Mouse (Mus musculus) limb, embryonic 14.5 days (tissue): ENCODE results near the gene Lamp1. TPM values are rescaled to one million over a fixed set of nuclear protein-coding genes. Genes with fewer than 3 reads are reported as not detected.

Experiments
- ATAC-seq: fragments of 200-750 bp; cut with Nextera tagmentation; 2 replicates; pipeline ENCODE4 v1.8.0; 2017; ENCODE audit warnings: low read depth, moderate number of reproducible peaks, moderate TSS enrichment; ENCODE audit not compliant: low FRiP score
- DNase-seq: peaks from one replicate; pipeline ENCODE4 v3.0.0-alpha.2; 2015; ENCODE audit warnings: low spot score
- H3K27ac ChIP-seq: fragments of 300-500 bp; sonication (generic); replicated peaks from 2 replicates; pipeline ENCODE4 v1.5.1; 2014; ENCODE audit warnings: low read depth, mild to moderate bottlenecking, low read length, moderate library complexity, mixed read lengths
- H3K27me3 ChIP-seq: fragments of 300-500 bp; sonication (generic); 2 replicates; pipeline ENCODE4 v1.6.1; 2014; ENCODE audit warnings: low read length, mixed read lengths; ENCODE audit not compliant: control insufficient read depth, insufficient read depth
- H3K36me3 ChIP-seq: fragments of 300-500 bp; sonication (generic); 2 replicates; pipeline ENCODE4 v1.6.1; 2014; ENCODE audit warnings: mild to moderate bottlenecking, low read length, moderate library complexity, mixed read lengths; ENCODE audit not compliant: control insufficient read depth, insufficient read depth
- H3K4me1 ChIP-seq: fragments of 300-500 bp; sonication (generic); 2 replicates; pipeline ENCODE4 v1.6.1; 2014; ENCODE audit warnings: antibody characterized with exemption, low read length, mixed read lengths; ENCODE audit not compliant: control insufficient read depth, insufficient read depth
- H3K4me2 ChIP-seq: fragments of 300-500 bp; sonication (generic); replicated peaks from 2 replicates; pipeline ENCODE4 v1.6.1; 2014; ENCODE audit warnings: low read depth, mild to moderate bottlenecking, low read length, moderate library complexity; ENCODE audit not compliant: severe bottlenecking
- H3K4me3 ChIP-seq: fragments of 300-500 bp; sonication (generic); replicated peaks from 2 replicates; pipeline ENCODE4 v1.5.1; 2014; ENCODE audit warnings: low read length
- H3K9ac ChIP-seq: fragments of 300-500 bp; sonication (generic); 2 replicates; pipeline ENCODE4 v1.6.1; 2014; ENCODE audit warnings: mild to moderate bottlenecking, low read depth, low read length, moderate library complexity; ENCODE audit not compliant: severe bottlenecking
- H3K9me3 ChIP-seq: fragments of 300-500 bp; sonication (generic); 2 replicates; pipeline ENCODE4 v1.6.1; 2016; ENCODE audit warnings: low read length; ENCODE audit not compliant: control insufficient read depth
- POLR2A ChIP-seq: fragments of 200-500 bp; IDR thresholded peaks from 2 replicates; pipeline ENCODE4 v1.8.0; 2012; ENCODE audit warnings: inconsistent platforms, mild to moderate bottlenecking, moderate library complexity, borderline replicate concordance; ENCODE audit not compliant: insufficient read depth, insufficient read length; ENCODE audit errors: extremely low read depth
- WGBS: fragments of 180-500 bp; shearing (Covaris S2); extraction: QIAGEN DNeasy Blood & Tissue Kit; methylation state at CpG from one replicate; pipeline ENCODE4 v1.1.7; 2014; 5-methylcytosine and 5-hydroxymethylcytosine counted together
- polyA plus RNA-seq, 2 experiments: library from polyadenylated mRNA; depleted of rRNA in 1 of 2; stranded (reverse) in 1 of 2; unstranded in 1 of 2; fragments of >200 nt; fragmentation: Nextera tagmentation in 1 of 2; extraction: Ambion mirVana in 1 of 2; gene quantifications; 2 replicates each; pipeline versions ENCODE4 v1.2.1 to v1.2.3; 2012 to 2014

Gene Lamp1
- polyA plus RNA-seq, 2 experiments = 300 to 335 TPM

- no peak for DNase-seq
- no peaks in the 10 kb centered on the region for H3K4me1 ChIP-seq
- TF ChIP-seq POLR2A = no peak
- ATAC-seq = no peak
- peaks cover 29% of the 10 kb centered on the region for H3K36me3 ChIP-seq
- H3K27ac ChIP-seq = no peak overlapping the region
- no peak overlapping the region for H3K4me3 ChIP-seq
- H3K4me2 ChIP-seq = no peak overlapping the region
- no peaks in the 10 kb centered on the region for H3K27me3 ChIP-seq
- H3K9ac ChIP-seq = no peak overlapping the region
- 84% methylated on average over 18 of the region's 18 CpGs for WGBS
- no peaks in the 10 kb centered on the region for H3K9me3 ChIP-seq
These were observed 22.1 kb downstream of the Lamp1 start for GRCm38 (mm10) chr8:13180911-13181690.

- peaks cover 24% of the 10 kb centered on the region for H3K36me3 ChIP-seq
- 66% methylated on average over 2 of the region's 2 CpGs for WGBS
These were observed 22.7 kb downstream of the Lamp1 start for GRCm38 (mm10) chr8:13181691-13181976.

GRCm38 (mm10) chr8:13186819-13187218 is 27.9 kb downstream of the Lamp1 start:
- Histone ChIP-seq H3K9ac (no peak overlapping the region), H3K4me3 (no peak overlapping the region), H3K9me3 (no peaks in the 10 kb centered on the region), H3K27me3 (no peaks in the 10 kb centered on the region), H3K4me1 (no peaks in the 10 kb centered on the region), H3K27ac (no peak overlapping the region), H3K4me2 (no peak overlapping the region), H3K36me3 (peaks cover 5% of the 10 kb centered on the region)
- DNase-seq = no peak
- no peak for TF ChIP-seq POLR2A
- ATAC-seq = no peak
- WGBS = 84% methylated on average over 8 of the region's 8 CpGs

More at GRCm38 (mm10) chr8:13181691-13181976, 22.7 kb downstream of the Lamp1 start:
- DNase-seq = no peak
- no peak for ATAC-seq
- no peaks in the 10 kb centered on the region for H3K9me3 ChIP-seq
- H3K27me3 ChIP-seq = no peaks in the 10 kb centered on the region
- no peak overlapping the region for H3K4me3 ChIP-seq
- no peak for TF ChIP-seq POLR2A
- H3K27ac ChIP-seq = no peak overlapping the region
- no peaks in the 10 kb centered on the region for H3K4me1 ChIP-seq
- no peak overlapping the region for H3K9ac ChIP-seq
- H3K4me2 ChIP-seq = no peak overlapping the region

GRCm38 (mm10) chr8:13187229-13187628 is 28.3 kb downstream of the Lamp1 start:
- no peak overlapping the region for H3K9ac ChIP-seq
- H3K27ac ChIP-seq = no peak overlapping the region
- ATAC-seq = no peak
- H3K27me3 ChIP-seq = no peaks in the 10 kb centered on the region
- no peaks in the 10 kb centered on the region for H3K4me1 ChIP-seq
- H3K4me2 ChIP-seq = no peak overlapping the region
- TF ChIP-seq POLR2A = no peak
- no peaks in the 10 kb centered on the region for H3K9me3 ChIP-seq
- no peak overlapping the region for H3K4me3 ChIP-seq
- no peak for DNase-seq
- H3K36me3 ChIP-seq = peaks cover 5% of the 10 kb centered on the region
- WGBS = 82% methylated on average over 9 of the region's 9 CpGs

GRCm38 (mm10) chr8:13187638-13188037 is 28.7 kb downstream of the Lamp1 start:
- ATAC-seq (no peak), DNase-seq (no peak)
- WGBS = 81% methylated on average over 7 of the region's 7 CpGs
- Histone ChIP-seq H3K27me3 (no peaks in the 10 kb centered on the region), H3K27ac (no peak overlapping the region), H3K4me1 (no peaks in the 10 kb centered on the region), H3K4me3 (no peak overlapping the region), H3K9ac (no peak overlapping the region), H3K9me3 (no peaks in the 10 kb centered on the region), H3K4me2 (no peak overlapping the region), H3K36me3 (peaks cover 5% of the 10 kb centered on the region)
- TF ChIP-seq POLR2A = no peak
